Mouse (Mus musculus) splenic B cell, adult 2 months (primary cell): ENCODE data around the gene Znhit1.

Source experiments
- DNase-seq: peaks from one replicate; pipeline ENCODE4 v3.0.0-alpha.2; 2011; ENCODE audit warnings: low read depth, low spot score
- H3K27me3 ChIP-seq: 2 replicates; pipeline ENCODE4 v1.6.1; 2012; ENCODE audit warnings: mild to moderate bottlenecking, low read length, moderate library complexity, mixed read lengths; ENCODE audit not compliant: control insufficient read depth, poor library complexity, insufficient read depth, severe bottlenecking
- H3K36me3 ChIP-seq: 2 replicates; pipeline ENCODE4 v1.6.1; 2012; ENCODE audit warnings: mild to moderate bottlenecking, low read length, moderate library complexity, mixed read lengths; ENCODE audit not compliant: control insufficient read depth, poor library complexity, insufficient read depth, severe bottlenecking

The Znhit1 gene

GRCm38 (mm10) chr5:137009988-137010387, 22.2 kb upstream of the Znhit1 start:
- Histone ChIP-seq H3K36me3 (no peaks in the 10 kb centered on the region), H3K27me3 (no peaks in the 10 kb centered on the region)
- peak; percentile 50 for DNase-seq

- H3K36me3 ChIP-seq = no peaks in the 10 kb centered on the region
- DNase-seq = no peak
- no peaks in the 10 kb centered on the region for H3K27me3 ChIP-seq
Measured at GRCm38 (mm10) chr5:137007276-137007675, 19.5 kb upstream of the Znhit1 start.

GRCm38 (mm10) chr5:137000612-137001011, 12.8 kb upstream of the Znhit1 start:
- no peaks in the 10 kb centered on the region for H3K27me3 ChIP-seq
- no peaks in the 10 kb centered on the region for H3K36me3 ChIP-seq
- no peak for DNase-seq

- DNase-seq = no peak
- Histone ChIP-seq H3K36me3 (no peaks in the 10 kb centered on the region), H3K27me3 (no peaks in the 10 kb centered on the region)
Measured at GRCm38 (mm10) chr5:136999449-136999848, 11.6 kb upstream of the Znhit1 start.

- H3K27me3 ChIP-seq = no peaks in the 10 kb centered on the region
- no peak for DNase-seq
- peaks cover 2% of the 10 kb centered on the region for H3K36me3 ChIP-seq
Measured at GRCm38 (mm10) chr5:136989801-136990200, 2.0 kb upstream of the Znhit1 start.

DNA sequence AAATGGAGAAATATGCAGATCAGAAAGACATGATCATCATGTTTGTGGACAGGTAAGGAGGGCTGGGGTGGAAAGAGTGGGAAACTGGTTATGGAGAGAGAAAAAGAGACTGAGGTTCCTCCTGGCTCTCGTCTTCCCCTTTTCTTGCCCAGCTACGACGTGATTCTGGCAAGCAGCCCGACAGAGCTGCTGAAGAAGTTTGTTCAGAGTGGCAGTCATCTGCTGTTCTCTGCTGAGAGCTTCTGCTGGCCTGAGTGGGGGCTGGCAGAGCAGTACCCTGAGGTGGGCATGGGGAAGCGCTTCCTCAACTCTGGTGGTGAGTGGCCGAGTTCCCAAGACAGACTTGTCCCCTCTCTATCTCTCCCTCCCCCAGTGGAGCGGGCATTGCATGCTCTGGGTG, 599 bp upstream of the Znhit1 start:
- H3K27me3 ChIP-seq = no peaks in the 10 kb centered on the region
- peaks cover 2% of the 10 kb centered on the region for H3K36me3 ChIP-seq
- no peak for DNase-seq

GRCm38 (mm10) chr5:136987138-136987933, 485 bp downstream of the Znhit1 start:
- H3K36me3 ChIP-seq = peaks cover 2% of the 10 kb centered on the region
- DNase-seq = peak; percentile 41

DNA sequence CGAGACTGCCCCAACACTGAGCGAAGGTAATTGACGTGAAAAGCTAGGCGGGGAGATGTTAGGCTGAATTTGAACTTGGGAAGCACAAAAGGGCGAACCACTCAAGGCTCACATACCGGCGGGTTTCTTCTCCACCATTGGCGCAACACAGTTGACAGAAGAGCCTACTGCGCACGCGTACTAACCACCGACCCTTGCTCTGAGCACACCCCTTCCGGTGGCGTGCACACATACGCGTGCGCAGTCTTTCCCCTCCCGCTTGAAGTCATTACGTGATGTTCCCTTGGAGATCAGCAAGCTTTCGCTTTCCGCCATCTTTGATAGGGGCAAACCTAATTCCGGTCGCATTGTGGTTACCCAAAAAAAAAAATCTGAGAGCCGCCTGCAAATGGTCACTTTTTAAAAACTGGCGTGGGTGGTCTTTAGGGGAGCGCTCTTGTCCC, 1.1 kb downstream of the Znhit1 start, which contains the start of gene Plod3:
Gene Plod3, plus strand, starts transcription at position 325 of the 443 bp plus-strand sequence.
- peak; percentile 100 for DNase-seq
- Histone ChIP-seq H3K27me3 (no peaks in the 10 kb centered on the region), H3K36me3 (peaks cover 2% of the 10 kb centered on the region)

More at GRCm38 (mm10) chr5:136987138-136987933, 485 bp downstream of the Znhit1 start:
- no peaks in the 10 kb centered on the region for H3K27me3 ChIP-seq

GRCm38 (mm10) chr5:136984828-136985227, 3.0 kb downstream of the Znhit1 start:
- no peak for DNase-seq
- Histone ChIP-seq H3K36me3 (no peaks in the 10 kb centered on the region), H3K27me3 (no peaks in the 10 kb centered on the region)

GRCm38 (mm10) chr5:136982338-136982930, 5.4 kb downstream of the Znhit1 start:
- Histone ChIP-seq H3K27me3 (no peaks in the 10 kb centered on the region), H3K36me3 (no peaks in the 10 kb centered on the region)
- DNase-seq = peak; percentile 75

GRCm38 (mm10) chr5:136980974-136981373, 6.8 kb downstream of the Znhit1 start:
- DNase-seq = no peak
- H3K36me3 ChIP-seq = no peaks in the 10 kb centered on the region
- H3K27me3 ChIP-seq = no peaks in the 10 kb centered on the region

GRCm38 (mm10) chr5:136979762-136980161, 8.1 kb downstream of the Znhit1 start:
- no peak for DNase-seq
- Histone ChIP-seq H3K36me3 (no peaks in the 10 kb centered on the region), H3K27me3 (no peaks in the 10 kb centered on the region)

- Histone ChIP-seq H3K36me3 (no peaks in the 10 kb centered on the region), H3K27me3 (no peaks in the 10 kb centered on the region)
- no peak for DNase-seq
Measured at GRCm38 (mm10) chr5:136977769-136978168, 10.1 kb downstream of the Znhit1 start.

DNA sequence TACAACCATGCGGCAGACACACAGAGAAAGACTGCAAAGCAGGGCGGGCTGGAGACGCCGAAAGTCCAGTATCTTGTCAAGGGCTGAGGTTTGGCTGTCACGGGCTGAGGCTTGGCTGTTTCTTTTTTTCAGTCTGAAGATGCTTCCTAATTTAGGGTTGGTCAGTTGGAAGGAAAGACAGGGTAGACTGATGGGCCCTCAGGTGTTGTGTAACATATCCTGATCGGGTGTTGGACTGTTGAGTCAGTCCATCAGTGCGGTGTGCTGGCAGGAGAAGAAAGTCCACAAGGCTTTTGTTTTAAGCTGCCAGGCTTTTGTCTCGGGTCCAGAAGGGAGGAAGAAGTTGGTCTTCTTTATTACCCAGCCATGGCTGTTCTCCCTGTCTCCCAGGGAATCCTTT, 14.2 kb downstream of the Znhit1 start:
- DNase-seq = no peak

DNA sequence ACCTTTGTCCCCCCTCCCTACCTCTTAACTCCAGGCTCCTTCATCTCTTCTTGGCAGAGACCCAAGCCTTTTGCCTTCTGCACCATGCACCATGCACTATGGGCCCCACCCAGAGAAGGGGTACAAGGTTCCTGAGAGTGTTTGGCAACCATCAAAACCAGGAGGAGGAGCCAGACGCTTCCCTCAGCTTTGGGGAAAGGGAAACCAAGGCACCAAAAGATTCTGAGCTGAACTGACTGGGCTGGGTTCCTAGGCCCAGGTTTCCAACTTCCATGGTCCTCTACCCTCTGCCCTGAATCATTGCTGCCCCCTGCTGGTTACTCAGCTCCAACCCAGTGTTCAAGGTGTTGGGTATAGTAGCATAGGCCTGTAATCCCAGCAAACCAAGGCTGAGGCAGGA, 17.1 kb downstream of the Znhit1 start:
- peak; percentile 84 for DNase-seq
- Histone ChIP-seq H3K36me3 (peaks cover 5% of the 10 kb centered on the region), H3K27me3 (no peaks in the 10 kb centered on the region)

More for the DNA sequence above, 14.2 kb downstream of the Znhit1 start:
- Histone ChIP-seq H3K27me3 (no peaks in the 10 kb centered on the region), H3K36me3 (no peaks in the 10 kb centered on the region)
